Mouse (Mus musculus): Measurements from ENCODE around the gene Vmn1r6.

- TF ChIP-seq CTCF (conservative IDR thresholded peaks at IDR 0.05; ENCODE audit: low read length), result no peak
- no peak for TF ChIP-seq NANOG (IDR thresholded peaks at IDR 0.05; ENCODE audit: borderline replicate concordance, low read length)
Measured at GRCm38 (mm10) chr6:57031984-57032383, 34.9 kb downstream of the Vmn1r6 start, which contains the start of gene Vmn1r8.
